Mouse (Mus musculus): ENCODE results near the gene Rictor. TPM values are rescaled to one million over a fixed set of nuclear protein-coding genes. Genes with fewer than 3 reads are reported as not detected.
A peak's percentile ranks its signal among the peaks of the same experiment; 100 is the strongest.

The Rictor gene
- polyA plus RNA-seq (2012): 0.05 TPM in 2 replicates

GRCm38 (mm10) chr15:6707936-6708525 is at the start of gene Rictor:
Gene Rictor (plus strand): TSS chr15:6708379.
- Histone ChIP-seq H3K4me3 (replicated peaks) (peak within 1 kb of the TSS; percentile 97), H3K9me3 (ENCODE audit: control insufficient read depth, low read length) (no peaks in the 10 kb centered on the region), H3K36me3 (ENCODE audit: control insufficient read depth) (peaks cover 6% of the 10 kb centered on the region), H3K4me1 (ENCODE audit: control insufficient read depth) (peaks cover 65% of the 10 kb centered on the region), H3K27me3 (ENCODE audit: control insufficient read depth) (no peaks in the 10 kb centered on the region)
- TF ChIP-seq TAL1 (IDR thresholded peaks at IDR 0.05; ENCODE audit: low read length) (no peak), GATA1 (IDR thresholded peaks at IDR 0.05; ENCODE audit: low read length) (no peak)

GRCm38 (mm10) chr15:6661951-6662350 is 46.2 kb upstream of the Rictor start:
- peaks cover 37% of the 10 kb centered on the region for H3K4me1 ChIP-seq (ENCODE audit: control insufficient read depth)
- H3K27me3 ChIP-seq (ENCODE audit: control insufficient read depth): no peaks in the 10 kb centered on the region
- no peaks in the 10 kb centered on the region for H3K9me3 ChIP-seq (ENCODE audit: control insufficient read depth, low read length)
- no peak overlapping the region for H3K4me3 ChIP-seq (replicated peaks)
- no peaks in the 10 kb centered on the region for H3K36me3 ChIP-seq (ENCODE audit: control insufficient read depth)
- TF ChIP-seq TAL1 (IDR thresholded peaks at IDR 0.05; ENCODE audit: low read length) (no peak), GATA1 (IDR thresholded peaks at IDR 0.05; ENCODE audit: low read length) (no peak)

- no peak for TF ChIP-seq TAL1 (IDR thresholded peaks at IDR 0.05; ENCODE audit: low read length)
- TF ChIP-seq GATA1 (IDR thresholded peaks at IDR 0.05; ENCODE audit: low read length): no peak
- Histone ChIP-seq H3K27me3 (ENCODE audit: control insufficient read depth) (no peaks in the 10 kb centered on the region), H3K36me3 (ENCODE audit: control insufficient read depth) (no peaks in the 10 kb centered on the region), H3K4me3 (replicated peaks) (no peak overlapping the region), H3K4me1 (ENCODE audit: control insufficient read depth) (peaks cover 24% of the 10 kb centered on the region), H3K9me3 (ENCODE audit: control insufficient read depth, low read length) (no peaks in the 10 kb centered on the region)
Measured at GRCm38 (mm10) chr15:6663991-6664390, 44.2 kb upstream of the Rictor start.

- no peaks in the 10 kb centered on the region for H3K9me3 ChIP-seq (ENCODE audit: control insufficient read depth, low read length)
- no peaks in the 10 kb centered on the region for H3K27me3 ChIP-seq (ENCODE audit: control insufficient read depth)
- no peak overlapping the region for H3K4me3 ChIP-seq (replicated peaks)
- no peaks in the 10 kb centered on the region for H3K36me3 ChIP-seq (ENCODE audit: control insufficient read depth)
- H3K4me1 ChIP-seq (ENCODE audit: control insufficient read depth): peaks cover 21% of the 10 kb centered on the region
- no peak for TF ChIP-seq TAL1 (IDR thresholded peaks at IDR 0.05; ENCODE audit: low read length)
- no peak for TF ChIP-seq GATA1 (IDR thresholded peaks at IDR 0.05; ENCODE audit: low read length)
Measured at GRCm38 (mm10) chr15:6666072-6666471, 42.1 kb upstream of the Rictor start.

GRCm38 (mm10) chr15:6668793-6669437 is 39.3 kb upstream of the Rictor start:
- H3K36me3 ChIP-seq (ENCODE audit: control insufficient read depth): no peaks in the 10 kb centered on the region
- TF ChIP-seq TAL1 (IDR thresholded peaks at IDR 0.05; ENCODE audit: low read length): no peak
- no peak for TF ChIP-seq GATA1 (IDR thresholded peaks at IDR 0.05; ENCODE audit: low read length)
- H3K4me1 ChIP-seq (ENCODE audit: control insufficient read depth): peaks cover 17% of the 10 kb centered on the region
- H3K4me3 ChIP-seq (replicated peaks): no peak overlapping the region
- no peaks in the 10 kb centered on the region for H3K9me3 ChIP-seq (ENCODE audit: control insufficient read depth, low read length)
- no peaks in the 10 kb centered on the region for H3K27me3 ChIP-seq (ENCODE audit: control insufficient read depth)

- Histone ChIP-seq H3K27me3 (ENCODE audit: control insufficient read depth) (no peaks in the 10 kb centered on the region), H3K4me3 (replicated peaks) (no peak overlapping the region), H3K4me1 (ENCODE audit: control insufficient read depth) (no peaks in the 10 kb centered on the region), H3K9me3 (ENCODE audit: control insufficient read depth, low read length) (no peaks in the 10 kb centered on the region), H3K36me3 (ENCODE audit: control insufficient read depth) (no peaks in the 10 kb centered on the region)
- TF ChIP-seq TAL1 (IDR thresholded peaks at IDR 0.05; ENCODE audit: low read length) (no peak), GATA1 (IDR thresholded peaks at IDR 0.05; ENCODE audit: low read length) (no peak)
Measured at GRCm38 (mm10) chr15:6678479-6678878, 29.7 kb upstream of the Rictor start.

- Histone ChIP-seq H3K9me3 (ENCODE audit: control insufficient read depth, low read length) (peaks cover 2% of the 10 kb centered on the region; the same call in 1 of the 2 replicates), H3K4me1 (ENCODE audit: control insufficient read depth) (peaks cover 25% of the 10 kb centered on the region), H3K27me3 (ENCODE audit: control insufficient read depth) (no peaks in the 10 kb centered on the region), H3K36me3 (ENCODE audit: control insufficient read depth) (no peaks in the 10 kb centered on the region), H3K4me3 (replicated peaks) (no peak overlapping the region)
- TF ChIP-seq TAL1 (IDR thresholded peaks at IDR 0.05; ENCODE audit: low read length): no peak
- TF ChIP-seq GATA1 (IDR thresholded peaks at IDR 0.05; ENCODE audit: low read length): no peak
Measured at GRCm38 (mm10) chr15:6702164-6702563, 6.0 kb upstream of the Rictor start.

- no peak for TF ChIP-seq TAL1 (IDR thresholded peaks at IDR 0.05; ENCODE audit: low read length)
- 0 out of 2 replicates have a peak, but pooled peaks have one; percentile 24 for TF ChIP-seq GATA1 (IDR thresholded peaks at IDR 0.05; ENCODE audit: low read length)
- H3K4me1 ChIP-seq (ENCODE audit: control insufficient read depth): peaks cover 41% of the 10 kb centered on the region
- no peaks in the 10 kb centered on the region for H3K27me3 ChIP-seq (ENCODE audit: control insufficient read depth)
- peaks cover 2% of the 10 kb centered on the region; the same call in 1 of the 2 replicates for H3K9me3 ChIP-seq (ENCODE audit: control insufficient read depth, low read length)
- H3K36me3 ChIP-seq (ENCODE audit: control insufficient read depth): no peaks in the 10 kb centered on the region
- peak overlapping the region; percentile 56 for H3K4me3 ChIP-seq (replicated peaks)
Measured at GRCm38 (mm10) chr15:6705351-6705901, 2.8 kb upstream of the Rictor start.

GRCm38 (mm10) chr15:6707551-6707935 is 636 bp upstream of the Rictor start:
- TF ChIP-seq GATA1 (IDR thresholded peaks at IDR 0.05; ENCODE audit: low read length) (no peak), TAL1 (IDR thresholded peaks at IDR 0.05; ENCODE audit: low read length) (no peak)
- Histone ChIP-seq H3K4me1 (ENCODE audit: control insufficient read depth) (peaks cover 60% of the 10 kb centered on the region), H3K27me3 (ENCODE audit: control insufficient read depth) (no peaks in the 10 kb centered on the region), H3K36me3 (ENCODE audit: control insufficient read depth) (peaks cover 4% of the 10 kb centered on the region), H3K9me3 (ENCODE audit: control insufficient read depth, low read length) (no peaks in the 10 kb centered on the region), H3K4me3 (replicated peaks) (peak overlapping the region; percentile 97)
